Mouse (Mus musculus) neural tube, embryonic 13.5 days (tissue): ENCODE measurements around the gene Ripply1. TPM values are rescaled to one million over a fixed set of nuclear protein-coding genes. Genes with fewer than 3 reads are reported as not detected.

ENCODE experiments used
- ATAC-seq: fragments of 200-750 bp; cut with Nextera tagmentation; 2 replicates; pipeline ENCODE4 v1.8.0; 2017; ENCODE audit warnings: low read depth, mild to moderate bottlenecking, moderate TSS enrichment, moderate library complexity
- H3K27ac ChIP-seq: fragments of 300-500 bp; sonication (generic); replicated peaks from 2 replicates; pipeline ENCODE4 v1.5.1; 2015; ENCODE audit warnings: moderate library complexity, mild to moderate bottlenecking, inconsistent platforms
- H3K27me3 ChIP-seq: fragments of 300-500 bp; sonication (generic); 2 replicates; pipeline ENCODE4 v1.6.1; 2015; ENCODE audit warnings: mild to moderate bottlenecking, inconsistent platforms
- H3K36me3 ChIP-seq: fragments of 300-500 bp; sonication (generic); 2 replicates; pipeline ENCODE4 v1.6.1; 2015; ENCODE audit warnings: mild to moderate bottlenecking, inconsistent platforms
- H3K4me1 ChIP-seq: fragments of 300-500 bp; sonication (generic); replicated peaks from 2 replicates; pipeline ENCODE4 v1.6.1; 2015; ENCODE audit warnings: inconsistent platforms
- H3K4me2 ChIP-seq: fragments of 300-500 bp; sonication (generic); 2 replicates; pipeline ENCODE4 v1.6.1; 2015; ENCODE audit warnings: inconsistent platforms, mild to moderate bottlenecking, moderate library complexity
- H3K4me3 ChIP-seq: fragments of 300-500 bp; sonication (generic); 2 replicates; pipeline ENCODE4 v1.5.1; 2015; ENCODE audit warnings: mild to moderate bottlenecking, inconsistent platforms
- H3K9ac ChIP-seq: fragments of 300-500 bp; sonication (generic); 2 replicates; pipeline ENCODE4 v1.6.1; 2015; ENCODE audit warnings: moderate library complexity, mild to moderate bottlenecking, inconsistent platforms
- H3K9me3 ChIP-seq: fragments of 300-500 bp; sonication (generic); 2 replicates; pipeline ENCODE4 v1.6.1; 2016; ENCODE audit warnings: inconsistent platforms
- WGBS: fragments of 180-500 bp; shearing (Covaris S2); methylation state at CpG from one replicate; pipeline ENCODE4 v1.1.7; 2015; 5-methylcytosine and 5-hydroxymethylcytosine counted together
- polyA plus RNA-seq: library from polyadenylated mRNA; unstranded; fragments of >200 nt; fragmentation: Nextera tagmentation; extraction: Ambion mirVana; gene quantifications from 2 replicates; pipeline ENCODE4 v1.2.1, GENCODE M21; 2015

Gene Ripply1
- polyA plus RNA-seq, result not detected in 2 replicates

GRCm38 (mm10) chrX:139782278-139783044 lies at the start of gene Ripply1:
Gene Ripply1 (minus strand): TSS chrX:139782353.
- H3K9ac ChIP-seq, result no peak within 1 kb of the TSS
- H3K4me2 ChIP-seq, result no peak within 1 kb of the TSS
- H3K9me3 ChIP-seq, result no peaks in the 10 kb centered on the region
- ATAC-seq, result no peak
- no peak within 1 kb of the TSS for H3K4me3 ChIP-seq
- 0 out of 2 replicates have a peak, but pooled peaks cover 7% of the 10 kb centered on the region for H3K4me1 ChIP-seq
- 32% methylated on average over 6 of the region's 6 CpGs for WGBS
- H3K27ac ChIP-seq, result no peak within 1 kb of the TSS
- peaks cover 47% of the 10 kb centered on the region for H3K27me3 ChIP-seq
- no peaks in the 10 kb centered on the region for H3K36me3 ChIP-seq

GRCm38 (mm10) chrX:139828363-139829092 lies 46.4 kb upstream of the Ripply1 start:
- H3K4me1 ChIP-seq, result no peaks in the 10 kb centered on the region
- H3K4me2 ChIP-seq, result no peak overlapping the region
- H3K4me3 ChIP-seq, result no peak overlapping the region
- 91% methylated on average over 6 of the region's 6 CpGs for WGBS
- no peak overlapping the region for H3K27ac ChIP-seq
- ATAC-seq, result no peak
- H3K9ac ChIP-seq, result no peak overlapping the region
- H3K9me3 ChIP-seq, result no peaks in the 10 kb centered on the region
- peaks cover 14% of the 10 kb centered on the region; the same call in 1 of the 2 replicates for H3K27me3 ChIP-seq
- 0 out of 2 replicates have a peak, but pooled peaks cover 2% of the 10 kb centered on the region for H3K36me3 ChIP-seq

GRCm38 (mm10) chrX:139826926-139827325 lies 44.8 kb upstream of the Ripply1 start:
- no peak overlapping the region for H3K4me2 ChIP-seq
- 86% methylated on average over 4 of the region's 4 CpGs for WGBS
- ATAC-seq, result no peak
- H3K9me3 ChIP-seq, result no peaks in the 10 kb centered on the region
- peaks cover 21% of the 10 kb centered on the region; the same call in 1 of the 2 replicates for H3K27me3 ChIP-seq
- H3K27ac ChIP-seq, result no peak overlapping the region
- no peaks in the 10 kb centered on the region for H3K4me1 ChIP-seq
- no peak overlapping the region for H3K4me3 ChIP-seq
- no peak overlapping the region for H3K9ac ChIP-seq
- H3K36me3 ChIP-seq, result 0 out of 2 replicates have a peak, but pooled peaks cover 4% of the 10 kb centered on the region

DNA sequence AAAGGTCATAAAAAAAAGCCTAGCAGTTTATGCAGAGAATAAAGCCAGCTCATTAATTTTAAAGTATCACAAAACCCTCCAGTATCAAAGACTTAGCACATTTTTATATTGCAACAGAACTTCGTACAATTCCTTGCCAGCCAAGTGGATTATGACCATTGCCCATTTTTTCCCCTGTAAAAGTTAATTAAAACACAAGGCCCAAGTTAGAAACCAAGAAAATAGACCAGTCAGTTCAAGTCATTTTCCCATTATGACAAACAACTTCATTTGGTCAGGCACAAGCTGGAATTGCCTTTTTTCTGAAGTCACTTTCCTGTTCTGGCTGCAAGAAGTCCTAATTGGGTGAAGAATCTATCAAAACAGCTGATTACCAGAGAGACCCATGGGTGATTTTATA lies 43.2 kb upstream of the Ripply1 start:
- ATAC-seq, result no peak
- H3K4me1 ChIP-seq, result no peaks in the 10 kb centered on the region
- no peak overlapping the region for H3K4me2 ChIP-seq
- peaks cover 23% of the 10 kb centered on the region; the same call in 1 of the 2 replicates for H3K27me3 ChIP-seq
- no peak overlapping the region for H3K27ac ChIP-seq
- H3K36me3 ChIP-seq, result 0 out of 2 replicates have a peak, but pooled peaks cover 4% of the 10 kb centered on the region
- no peak overlapping the region for H3K9ac ChIP-seq
- WGBS, result 79% methylated on average over 1 of the region's 1 CpGs
- no peaks in the 10 kb centered on the region for H3K9me3 ChIP-seq
- H3K4me3 ChIP-seq, result no peak overlapping the region

DNA sequence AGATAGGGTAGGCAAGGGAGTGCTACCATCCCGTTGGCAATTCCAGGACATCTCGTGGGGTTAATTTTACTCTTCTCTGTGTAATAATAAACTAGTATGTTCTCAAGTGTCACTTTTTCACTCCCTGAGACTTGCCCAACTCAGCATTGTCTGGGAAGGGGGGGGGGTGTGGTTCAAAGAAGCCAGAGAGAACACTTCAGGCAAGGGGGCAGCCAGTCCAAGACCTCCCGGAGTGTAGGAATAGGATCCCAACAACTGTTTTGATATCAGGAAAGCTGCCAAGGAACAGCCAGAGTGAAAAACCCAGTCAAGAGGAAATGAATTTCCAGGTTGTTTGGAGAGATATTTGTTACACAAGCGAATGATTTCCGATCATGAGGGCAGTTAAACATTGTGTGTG lies 33.0 kb upstream of the Ripply1 start:
- no peak overlapping the region for H3K9ac ChIP-seq
- H3K27ac ChIP-seq, result no peak overlapping the region
- H3K9me3 ChIP-seq, result no peaks in the 10 kb centered on the region
- H3K4me3 ChIP-seq, result no peak overlapping the region
- no peak for ATAC-seq
- H3K36me3 ChIP-seq, result no peaks in the 10 kb centered on the region
- no peak overlapping the region for H3K4me2 ChIP-seq
- H3K4me1 ChIP-seq, result no peaks in the 10 kb centered on the region
- WGBS, result 85% methylated on average over 5 of the region's 5 CpGs
- peaks cover 27% of the 10 kb centered on the region; the same call in 1 of the 2 replicates for H3K27me3 ChIP-seq

DNA sequence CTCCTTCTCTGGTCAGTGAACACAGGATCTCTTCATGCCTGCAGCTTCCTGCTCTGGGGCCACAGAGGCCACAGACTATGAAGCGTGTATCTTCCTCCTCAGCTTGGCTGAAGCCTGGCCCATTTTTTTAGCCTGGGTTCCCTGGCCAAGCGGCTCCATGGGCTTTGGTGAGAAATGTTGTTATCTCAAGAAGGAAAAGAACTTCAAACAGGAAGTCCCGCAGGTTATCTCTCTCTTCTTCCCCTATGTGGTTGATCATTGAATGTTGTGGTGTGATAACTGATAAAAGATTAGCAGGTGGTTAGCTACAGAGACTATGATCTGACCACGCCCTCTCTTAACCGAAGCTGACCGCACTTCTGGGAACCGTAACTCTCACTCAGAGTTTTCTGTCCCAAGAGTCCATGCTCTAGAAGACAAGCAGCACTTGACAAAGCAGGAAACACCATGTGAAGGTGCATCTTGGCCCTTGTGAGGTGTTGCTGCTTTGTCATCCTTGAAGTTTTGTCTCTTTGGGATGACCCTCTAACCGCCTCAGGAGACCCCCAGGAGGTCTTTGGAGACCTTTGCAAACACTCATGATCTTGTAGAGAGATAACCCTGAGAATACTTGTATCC lies 32.0 kb upstream of the Ripply1 start:
- no peak for ATAC-seq
- no peak overlapping the region for H3K4me2 ChIP-seq
- no peaks in the 10 kb centered on the region for H3K36me3 ChIP-seq
- no peak overlapping the region for H3K4me3 ChIP-seq
- no peaks in the 10 kb centered on the region for H3K9me3 ChIP-seq
- 93% methylated on average over 8 of the region's 8 CpGs for WGBS
- H3K27ac ChIP-seq, result no peak overlapping the region
- no peaks in the 10 kb centered on the region for H3K4me1 ChIP-seq
- peaks cover 26% of the 10 kb centered on the region; the same call in 1 of the 2 replicates for H3K27me3 ChIP-seq
- no peak overlapping the region for H3K9ac ChIP-seq

DNA sequence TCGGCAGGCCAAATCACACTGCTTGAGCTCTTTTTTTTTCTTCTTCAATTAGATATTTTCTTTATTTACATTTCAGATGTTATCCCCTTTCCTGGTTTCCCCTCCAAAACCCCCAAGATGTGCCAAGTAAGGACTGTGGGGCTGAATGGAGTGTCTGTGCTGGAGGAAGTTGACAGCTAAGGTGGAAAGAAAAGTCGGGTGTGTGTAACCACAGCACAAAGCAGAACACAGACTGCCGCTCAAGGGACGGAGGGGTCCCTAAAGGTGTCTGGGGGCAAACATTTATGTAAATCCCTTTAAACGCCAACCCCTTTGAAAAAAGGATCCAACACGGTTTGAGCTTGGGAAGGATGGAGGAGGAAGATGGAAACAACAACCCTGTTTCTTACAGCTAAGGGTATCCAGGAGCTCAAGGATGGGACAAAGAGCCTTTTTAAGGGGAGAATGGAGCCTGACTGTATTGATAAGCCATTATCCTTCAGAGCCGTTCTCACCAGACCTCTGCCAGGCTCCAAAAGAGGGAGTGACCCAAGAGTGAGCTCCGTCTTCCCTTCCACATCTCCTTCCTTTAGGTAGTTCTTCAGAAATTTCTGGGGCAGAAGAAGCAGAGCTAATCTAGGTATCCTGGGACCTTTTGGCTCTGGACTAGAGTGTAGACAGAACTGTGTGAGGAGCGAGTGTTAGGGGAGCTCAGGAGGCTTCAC lies 31.3 kb upstream of the Ripply1 start:
- 77% methylated on average over 9 of the region's 9 CpGs for WGBS

GRCm38 (mm10) chrX:139812636-139813298 lies 30.6 kb upstream of the Ripply1 start:
- no peak overlapping the region for H3K27ac ChIP-seq

More for the DNA sequence above, 31.3 kb upstream of the Ripply1 start:
- no peak for ATAC-seq
- Histone ChIP-seq H3K36me3 (no peaks in the 10 kb centered on the region), H3K27ac (no peak overlapping the region), H3K27me3 (peaks cover 26% of the 10 kb centered on the region; the same call in 1 of the 2 replicates), H3K9ac (no peak overlapping the region), H3K4me1 (no peaks in the 10 kb centered on the region), H3K4me3 (no peak overlapping the region), H3K4me2 (no peak overlapping the region), H3K9me3 (no peaks in the 10 kb centered on the region)

GRCm38 (mm10) chrX:139808501-139808900 lies 26.3 kb upstream of the Ripply1 start:
- Histone ChIP-seq H3K27me3 (peaks cover 17% of the 10 kb centered on the region), H3K27ac (no peak overlapping the region), H3K4me3 (no peak overlapping the region), H3K36me3 (no peaks in the 10 kb centered on the region), H3K4me2 (no peak overlapping the region), H3K9ac (no peak overlapping the region), H3K9me3 (no peaks in the 10 kb centered on the region), H3K4me1 (no peaks in the 10 kb centered on the region)
- 88% methylated on average over 10 of the region's 10 CpGs for WGBS
- no peak for ATAC-seq

More at GRCm38 (mm10) chrX:139812636-139813298, 30.6 kb upstream of the Ripply1 start:
- Histone ChIP-seq H3K27me3 (peaks cover 26% of the 10 kb centered on the region; the same call in 1 of the 2 replicates), H3K9me3 (no peaks in the 10 kb centered on the region), H3K9ac (no peak overlapping the region), H3K36me3 (no peaks in the 10 kb centered on the region), H3K4me3 (no peak overlapping the region), H3K4me1 (no peaks in the 10 kb centered on the region), H3K4me2 (no peak overlapping the region)
- 56% methylated on average over 3 of the region's 3 CpGs for WGBS
- no peak for ATAC-seq

- H3K4me3 ChIP-seq, result no peak overlapping the region
- ATAC-seq, result no peak
- no peaks in the 10 kb centered on the region for H3K36me3 ChIP-seq
- no peaks in the 10 kb centered on the region for H3K4me1 ChIP-seq
- H3K9me3 ChIP-seq, result no peaks in the 10 kb centered on the region
- 42% methylated on average over 4 of the region's 4 CpGs for WGBS
- H3K9ac ChIP-seq, result no peak overlapping the region
- peaks cover 22% of the 10 kb centered on the region for H3K27me3 ChIP-seq
- no peak overlapping the region for H3K27ac ChIP-seq
- H3K4me2 ChIP-seq, result no peak overlapping the region
These were observed 25.9 kb upstream of the Ripply1 start for GRCm38 (mm10) chrX:139808085-139808484.

- Histone ChIP-seq H3K9ac (no peak overlapping the region), H3K36me3 (no peaks in the 10 kb centered on the region), H3K9me3 (no peaks in the 10 kb centered on the region), H3K27me3 (peaks cover 21% of the 10 kb centered on the region), H3K4me2 (no peak overlapping the region), H3K4me1 (no peaks in the 10 kb centered on the region), H3K27ac (no peak overlapping the region), H3K4me3 (no peak overlapping the region)
- ATAC-seq, result no peak
- 79% methylated on average over 2 of the region's 2 CpGs for WGBS
These were observed 25.2 kb upstream of the Ripply1 start for GRCm38 (mm10) chrX:139807391-139807790.
